Mouse (Mus musculus): ENCODE data around the gene Pdhb.
"Not testable (repeated sequence)": the region's sequence is repeated elsewhere in the genome, so short reads cannot be mapped to it uniquely, and the experiment has no call there.

Gene Pdhb

GRCm38 (mm10) chr14:8139724-8140710 is 32.8 kb downstream of the Pdhb start:
- no peak for DNase-seq (ENCODE audit: low read depth, low spot score)

GRCm38 (mm10) chr14:8135130-8135529 is 37.7 kb downstream of the Pdhb start:
- DNase-seq (ENCODE audit: low read depth, low spot score): no peak

GRCm38 (mm10) chr14:8134234-8134633 is 38.6 kb downstream of the Pdhb start:
- no peak for DNase-seq (ENCODE audit: low read depth, low spot score)

- DNase-seq (ENCODE audit: low read depth, low spot score): no peak
Measured at GRCm38 (mm10) chr14:8132789-8133188, 40.0 kb downstream of the Pdhb start.

- DNase-seq (ENCODE audit: low read depth, low spot score): no peak
Measured at GRCm38 (mm10) chr14:8127971-8128370, 44.9 kb downstream of the Pdhb start.

- DNase-seq (ENCODE audit: low read depth, low spot score): no peak
Measured at GRCm38 (mm10) chr14:8124046-8124881, 48.6 kb downstream of the Pdhb start.

- DNase-seq (ENCODE audit: low read depth, low spot score): not testable (repeated sequence)
Measured at GRCm38 (mm10) chr14:8123611-8124010, 49.2 kb downstream of the Pdhb start.

- DNase-seq (ENCODE audit: low read depth, low spot score): no peak
Measured at GRCm38 (mm10) chr14:8123141-8123540, 49.7 kb downstream of the Pdhb start.

GRCm38 (mm10) chr14:8119904-8120303 is 52.9 kb downstream of the Pdhb start:
- DNase-seq (ENCODE audit: low read depth, low spot score): no peak

GRCm38 (mm10) chr14:8119454-8119853 is 53.4 kb downstream of the Pdhb start:
- DNase-seq (ENCODE audit: low read depth, low spot score): no peak

GRCm38 (mm10) chr14:8117371-8117770 is 55.5 kb downstream of the Pdhb start:
- no peak for DNase-seq (ENCODE audit: low read depth, low spot score)

All from skeletal muscle tissue, adult 2 months (tissue).